Mouse (Mus musculus) midbrain, embryonic 16.5 days (tissue): ENCODE measurements around the gene Proz. TPM values are rescaled to one million over a fixed set of nuclear protein-coding genes. Genes with fewer than 3 reads are reported as not detected.
A peak's percentile ranks its signal among the peaks of the same experiment; 100 is the strongest.

Experiments used
- ATAC-seq: fragments of 200-750 bp; cut with Nextera tagmentation; 2 replicates; pipeline ENCODE4 v1.8.0; 2017; ENCODE audit warnings: moderate TSS enrichment
- H3K27ac ChIP-seq: fragments of 300-500 bp; sonication (generic); 2 replicates; pipeline ENCODE4 v1.5.1; 2014; ENCODE audit warnings: mild to moderate bottlenecking, low read length, mixed read lengths
- H3K27me3 ChIP-seq: fragments of 300-500 bp; sonication (generic); 2 replicates; pipeline ENCODE4 v1.6.1; 2014; ENCODE audit warnings: low read depth, low read length, mixed read lengths; ENCODE audit not compliant: control insufficient read depth, insufficient read depth
- H3K36me3 ChIP-seq: fragments of 300-500 bp; sonication (generic); 2 replicates; pipeline ENCODE4 v1.6.1; 2014; ENCODE audit warnings: mild to moderate bottlenecking, low read length, moderate library complexity, mixed read lengths; ENCODE audit not compliant: control insufficient read depth, insufficient read depth
- H3K4me1 ChIP-seq: fragments of 300-500 bp; sonication (generic); 2 replicates; pipeline ENCODE4 v1.6.1; 2014; ENCODE audit warnings: mild to moderate bottlenecking, low read length, mixed read lengths; ENCODE audit not compliant: control insufficient read depth, insufficient read depth
- H3K4me2 ChIP-seq: fragments of 300-500 bp; sonication (generic); 2 replicates; pipeline ENCODE4 v1.6.1; 2014; ENCODE audit warnings: mild to moderate bottlenecking, low read length, mixed read lengths
- H3K4me3 ChIP-seq: fragments of 300-500 bp; sonication (generic); 2 replicates; pipeline ENCODE4 v1.5.1; 2014; ENCODE audit warnings: low read depth, mild to moderate bottlenecking, low read length, moderate library complexity, mixed read lengths
- H3K9ac ChIP-seq: fragments of 300-500 bp; sonication (generic); 2 replicates; pipeline ENCODE4 v1.6.1; 2014; ENCODE audit warnings: low read depth, low read length, mixed read lengths
- H3K9me3 ChIP-seq: fragments of 300-500 bp; sonication (generic); replicated peaks from 2 replicates; pipeline ENCODE4 v1.6.1; 2014; ENCODE audit warnings: mild to moderate bottlenecking, low read length, mixed read lengths; ENCODE audit not compliant: control insufficient read depth, poor library complexity, severe bottlenecking
- WGBS: fragments of 180-500 bp; shearing (Covaris S2); extraction: QIAGEN DNeasy Blood & Tissue Kit; methylation state at CpG from one replicate; pipeline ENCODE4 v1.1.7; 2014; 5-methylcytosine and 5-hydroxymethylcytosine counted together
- polyA plus RNA-seq: library from polyadenylated mRNA; unstranded; fragments of >200 nt; fragmentation: Nextera tagmentation; extraction: Ambion mirVana; gene quantifications from 2 replicates; pipeline ENCODE4 v1.2.1, GENCODE M21; 2015

Gene Proz
- 1.2 and 2.0 TPM in 2 replicates for polyA plus RNA-seq

DNA sequence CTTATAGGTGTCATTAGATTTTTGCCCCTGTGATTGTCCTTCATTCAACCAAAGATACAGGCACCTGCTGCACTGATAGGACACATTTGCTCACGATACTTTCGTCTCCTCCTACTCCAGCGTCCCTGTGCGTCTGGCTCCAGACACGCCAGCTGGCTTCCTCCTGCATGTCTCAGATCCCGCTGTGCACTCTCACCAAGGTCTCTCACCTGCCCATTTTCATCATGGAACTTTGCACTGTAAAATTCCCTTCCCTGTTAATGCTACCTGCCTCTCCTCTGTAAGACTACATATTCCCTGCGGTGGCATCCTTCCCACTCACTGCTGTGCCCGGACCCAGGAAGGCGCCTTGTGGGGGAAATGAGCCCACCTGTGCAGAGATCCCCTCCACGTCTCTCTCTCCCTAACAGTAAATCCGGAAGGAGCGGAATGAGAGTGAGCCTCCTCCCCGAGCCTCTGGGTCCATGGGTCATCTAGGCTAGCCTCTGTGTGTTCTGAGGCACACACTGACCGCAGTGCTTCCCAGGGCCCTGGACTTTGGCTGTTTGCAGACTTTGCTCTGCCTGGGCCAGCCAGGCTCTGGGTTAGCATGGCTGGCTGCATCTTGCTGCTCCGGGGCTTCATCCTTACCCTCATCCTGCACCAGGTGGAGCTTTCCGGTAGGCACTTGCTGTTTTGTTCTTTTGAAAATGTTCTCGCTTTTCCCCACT is at the start of gene Proz:
Gene Proz (plus strand): TSS at position 474 of the 710 bp plus-strand sequence.
- no peak within 1 kb of the TSS for H3K27ac ChIP-seq
- 83% methylated on average over 17 of the region's 17 CpGs for WGBS
- H3K4me2 ChIP-seq, result no peak within 1 kb of the TSS
- H3K9ac ChIP-seq, result no peak within 1 kb of the TSS
- ATAC-seq, result no peak
- no peak within 1 kb of the TSS for H3K4me3 ChIP-seq
- no peaks in the 10 kb centered on the region for H3K36me3 ChIP-seq
- no peaks in the 10 kb centered on the region for H3K4me1 ChIP-seq
- no peaks in the 10 kb centered on the region for H3K27me3 ChIP-seq
- H3K9me3 ChIP-seq, result no peaks in the 10 kb centered on the region

DNA sequence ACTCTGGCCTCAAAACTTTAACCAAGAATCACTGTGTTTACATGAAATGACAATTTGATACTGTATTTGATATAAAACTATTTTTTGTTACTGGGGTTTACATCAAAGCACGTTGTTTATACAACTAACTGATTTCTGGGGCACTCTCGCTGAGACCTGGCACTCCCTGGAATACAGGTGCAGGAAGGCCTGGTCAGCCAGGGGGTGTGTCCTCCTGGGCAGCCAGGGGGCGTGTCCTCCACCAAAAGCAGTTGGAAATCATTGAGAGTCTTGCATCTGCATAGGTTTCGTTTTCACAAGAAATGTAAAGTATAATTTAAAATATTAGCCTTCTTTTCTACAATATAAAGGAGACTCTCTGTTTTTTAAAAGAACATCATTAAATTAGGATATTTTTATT is 41.2 kb upstream of the Proz start:
- Histone ChIP-seq H3K27ac (no peak overlapping the region), H3K9ac (no peak overlapping the region), H3K27me3 (no peaks in the 10 kb centered on the region), H3K4me2 (no peak overlapping the region), H3K4me3 (no peak overlapping the region), H3K4me1 (no peaks in the 10 kb centered on the region), H3K36me3 (peaks cover 42% of the 10 kb centered on the region), H3K9me3 (no peaks in the 10 kb centered on the region)
- WGBS, result 72% methylated on average over 4 of the region's 4 CpGs
- ATAC-seq, result no peak

DNA sequence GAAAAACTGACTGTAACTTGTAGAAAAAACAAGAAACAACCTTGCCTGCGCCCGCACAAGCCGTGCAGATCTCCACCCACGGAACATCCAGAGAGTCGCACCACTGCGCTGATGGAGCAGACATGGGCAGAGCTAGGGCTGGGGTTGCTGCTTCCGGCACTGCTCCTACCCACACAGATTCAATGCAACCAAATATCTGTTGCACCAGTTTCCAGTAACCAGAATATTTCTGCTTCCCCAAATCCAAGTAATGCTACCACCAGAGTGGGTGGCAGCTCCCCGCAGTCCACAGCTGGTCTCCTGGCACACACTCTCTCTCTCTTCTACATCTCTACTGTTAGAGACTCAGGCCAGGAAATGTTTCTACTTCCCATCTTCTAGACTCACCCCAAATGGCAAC is 38.9 kb upstream of the Proz start:
- H3K4me2 ChIP-seq, result no peak overlapping the region
- no peak overlapping the region for H3K27ac ChIP-seq
- H3K4me3 ChIP-seq, result no peak overlapping the region
- H3K9ac ChIP-seq, result no peak overlapping the region
- no peak for ATAC-seq
- WGBS, result 98% methylated on average over 8 of the region's 8 CpGs
- peaks cover 26% of the 10 kb centered on the region for H3K36me3 ChIP-seq
- H3K4me1 ChIP-seq, result no peaks in the 10 kb centered on the region
- H3K27me3 ChIP-seq, result no peaks in the 10 kb centered on the region
- no peaks in the 10 kb centered on the region for H3K9me3 ChIP-seq

DNA sequence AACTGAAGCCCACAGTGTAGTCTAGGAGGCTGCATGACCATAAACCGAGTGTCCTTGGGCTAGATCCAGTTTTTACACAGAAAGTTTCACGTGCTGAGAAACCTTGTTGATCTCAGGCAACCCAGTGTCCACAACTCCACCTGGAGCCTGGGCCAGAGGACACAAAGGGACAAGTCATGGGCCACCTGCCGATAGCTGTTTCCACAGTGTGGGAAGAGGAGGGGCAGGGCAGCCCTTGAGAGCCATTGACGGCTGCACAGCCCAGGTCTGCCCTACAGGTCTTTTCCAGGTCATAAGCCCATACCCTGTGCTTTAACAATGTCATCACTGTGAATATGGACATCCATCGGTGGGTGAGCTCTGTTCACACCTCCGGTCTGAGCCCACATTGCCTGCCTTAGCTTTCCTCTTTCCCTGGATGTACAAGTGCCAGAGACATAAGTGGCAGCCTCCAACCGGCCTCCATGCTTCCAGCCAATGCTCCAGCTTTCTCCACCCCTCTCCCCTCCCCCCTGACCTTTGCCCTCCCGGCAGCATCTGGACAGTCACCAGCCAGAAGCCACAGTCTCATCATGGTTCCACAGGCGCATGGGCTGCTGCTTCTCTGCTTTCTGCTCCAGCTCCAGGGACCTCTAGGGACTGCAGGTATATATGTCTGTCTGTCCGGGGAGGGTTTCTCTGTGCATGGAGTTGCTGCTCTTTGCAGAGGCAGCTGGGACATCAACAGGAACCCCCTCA is 35.1 kb upstream of the Proz start, which contains the start of gene F7:
Gene F7 (plus strand): TSS at position 548 of the 738 bp plus-strand sequence.
- ATAC-seq, result 0 out of 2 replicates have a peak, but pooled peaks have one; percentile 51
- Histone ChIP-seq H3K36me3 (peaks cover 2% of the 10 kb centered on the region; the same call in 1 of the 2 replicates), H3K27ac (no peak within 1 kb of the TSS), H3K9ac (no peak within 1 kb of the TSS), H3K4me1 (no peaks in the 10 kb centered on the region), H3K4me3 (no peak within 1 kb of the TSS), H3K9me3 (no peaks in the 10 kb centered on the region), H3K27me3 (no peaks in the 10 kb centered on the region), H3K4me2 (no peak within 1 kb of the TSS)
- WGBS, result 68% methylated on average over 10 of the region's 10 CpGs

DNA sequence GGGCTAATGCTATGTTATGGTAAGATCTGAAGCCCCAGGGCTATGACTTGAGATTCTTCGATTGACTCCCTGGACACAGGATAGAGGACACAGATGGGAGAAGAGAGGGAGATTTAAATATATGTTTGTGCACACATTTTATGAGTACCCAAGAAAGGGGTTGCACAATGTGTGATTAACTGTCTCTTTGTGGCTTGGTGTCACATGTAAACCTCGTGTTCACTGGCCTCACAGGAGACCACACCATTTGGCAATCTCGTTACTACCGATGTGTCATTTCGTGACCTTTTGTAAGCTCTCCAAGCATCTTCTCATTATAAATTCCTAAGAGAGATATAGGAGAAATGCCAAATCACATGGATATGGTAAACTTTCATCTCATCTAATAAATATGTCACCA is 33.1 kb upstream of the Proz start:
- H3K27ac ChIP-seq, result no peak overlapping the region
- H3K9ac ChIP-seq, result no peak overlapping the region
- 93% methylated on average over 5 of the region's 5 CpGs for WGBS
- no peaks in the 10 kb centered on the region; the same call in 1 of the 2 replicates for H3K36me3 ChIP-seq
- no peaks in the 10 kb centered on the region for H3K4me1 ChIP-seq
- ATAC-seq, result no peak
- no peaks in the 10 kb centered on the region for H3K27me3 ChIP-seq
- no peak overlapping the region for H3K4me2 ChIP-seq
- H3K4me3 ChIP-seq, result no peak overlapping the region
- no peaks in the 10 kb centered on the region for H3K9me3 ChIP-seq

DNA sequence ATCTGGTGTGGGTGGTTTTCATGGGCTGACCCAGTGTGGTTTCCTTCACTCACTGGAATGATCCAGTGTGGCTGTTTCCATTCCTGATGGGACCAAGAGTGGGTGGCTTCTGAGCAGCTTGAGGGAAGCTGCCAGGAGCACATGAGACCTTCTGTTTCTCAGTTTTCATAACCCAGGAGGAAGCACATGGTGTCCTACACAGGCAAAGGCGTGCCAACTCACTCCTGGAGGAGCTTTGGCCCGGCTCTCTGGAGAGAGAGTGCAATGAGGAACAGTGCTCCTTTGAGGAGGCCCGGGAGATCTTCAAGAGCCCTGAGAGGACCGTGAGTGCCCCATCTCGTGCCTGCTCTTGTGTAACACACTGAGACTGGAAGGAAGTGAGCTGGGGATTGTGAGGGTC is 32.2 kb upstream of the Proz start:
- WGBS, result 76% methylated on average over 5 of the region's 5 CpGs
- no peaks in the 10 kb centered on the region for H3K4me1 ChIP-seq

DNA sequence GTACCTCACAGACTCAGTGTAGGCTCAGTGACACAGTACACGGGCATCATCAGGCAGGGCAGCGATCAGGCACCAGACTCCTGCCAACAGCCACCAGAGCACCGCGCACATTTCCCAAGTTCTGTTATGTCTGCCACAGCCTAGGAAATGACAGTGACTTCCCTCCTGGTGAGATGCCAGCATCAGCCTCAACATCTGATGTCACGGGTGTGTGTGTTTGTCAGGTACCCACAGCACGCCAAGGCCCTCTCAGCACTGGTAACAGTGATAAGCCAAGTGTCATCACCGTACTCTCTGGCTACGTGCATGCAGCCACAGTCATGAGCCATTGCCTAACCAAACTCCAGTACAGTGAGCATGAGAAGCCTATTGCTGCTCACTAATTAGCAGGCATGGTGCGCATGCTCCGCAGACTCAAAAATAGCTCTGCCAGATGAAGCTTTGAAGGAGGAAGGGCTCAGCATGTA is 24.3 kb upstream of the Proz start:
- H3K9ac ChIP-seq, result no peak overlapping the region
- no peaks in the 10 kb centered on the region for H3K9me3 ChIP-seq
- H3K4me2 ChIP-seq, result no peak overlapping the region
- no peaks in the 10 kb centered on the region for H3K4me1 ChIP-seq
- no peaks in the 10 kb centered on the region for H3K36me3 ChIP-seq
- no peak for ATAC-seq
- H3K4me3 ChIP-seq, result no peak overlapping the region
- H3K27ac ChIP-seq, result no peak overlapping the region
- no peaks in the 10 kb centered on the region for H3K27me3 ChIP-seq
- WGBS, result 89% methylated on average over 10 of the region's 10 CpGs

More for the DNA sequence above, 32.2 kb upstream of the Proz start:
- Histone ChIP-seq H3K36me3 (no peaks in the 10 kb centered on the region; the same call in 1 of the 2 replicates), H3K4me3 (no peak overlapping the region), H3K9me3 (no peaks in the 10 kb centered on the region), H3K4me2 (no peak overlapping the region), H3K9ac (no peak overlapping the region), H3K27ac (no peak overlapping the region), H3K27me3 (no peaks in the 10 kb centered on the region)
- ATAC-seq, result no peak

DNA sequence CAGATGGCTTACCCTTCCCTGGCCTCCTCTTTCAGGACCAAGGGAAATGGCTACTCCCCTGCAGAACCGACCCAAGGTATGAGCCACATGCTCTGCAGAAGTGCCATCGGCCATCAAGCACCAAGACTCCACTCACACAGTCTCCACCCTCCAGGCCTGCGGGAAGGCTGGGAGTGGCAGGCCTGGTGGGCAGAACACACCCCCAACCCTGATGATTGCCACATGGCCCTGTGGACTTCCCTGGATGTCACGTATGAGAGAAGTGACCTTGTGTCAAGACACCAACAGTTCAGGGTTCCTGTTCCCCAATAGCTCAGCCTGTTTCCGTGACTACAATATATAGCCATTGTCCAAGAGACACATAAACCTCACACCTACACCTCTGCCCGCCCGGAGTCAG is 23.7 kb upstream of the Proz start, which contains the start of gene F10:
Gene F10 (plus strand): TSS at position 294 of the 400 bp plus-strand sequence.
- Histone ChIP-seq H3K27me3 (no peaks in the 10 kb centered on the region), H3K4me1 (no peaks in the 10 kb centered on the region), H3K27ac (no peak within 1 kb of the TSS), H3K36me3 (no peaks in the 10 kb centered on the region), H3K4me2 (no peak within 1 kb of the TSS), H3K9ac (no peak within 1 kb of the TSS), H3K4me3 (no peak within 1 kb of the TSS), H3K9me3 (no peaks in the 10 kb centered on the region)
- ATAC-seq, result no peak
- 85% methylated on average over 7 of the region's 7 CpGs for WGBS

DNA sequence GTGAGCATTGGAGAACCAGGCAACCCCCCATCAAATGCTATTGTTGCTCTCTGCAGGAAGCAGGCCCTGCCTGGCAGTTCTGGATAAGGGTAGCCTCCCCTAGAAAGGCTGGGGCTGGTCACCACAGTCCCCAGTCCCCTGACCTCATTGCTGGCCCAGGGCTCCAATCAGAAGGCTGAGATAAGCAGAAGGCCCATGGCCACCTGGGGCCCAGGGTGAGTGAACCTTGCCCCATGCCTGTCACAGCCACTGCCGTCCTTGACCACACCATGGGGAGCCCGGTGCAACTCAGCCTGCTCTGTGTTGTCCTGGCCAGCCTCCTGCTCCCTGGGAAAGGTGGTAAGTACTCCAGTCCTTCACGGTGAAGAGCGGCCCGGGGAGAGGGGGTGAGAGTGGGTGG is 23.1 kb upstream of the Proz start:
- no peak overlapping the region for H3K4me2 ChIP-seq
- no peaks in the 10 kb centered on the region for H3K27me3 ChIP-seq
- no peak overlapping the region for H3K4me3 ChIP-seq
- H3K27ac ChIP-seq, result no peak overlapping the region
- H3K9ac ChIP-seq, result no peak overlapping the region
- no peak for ATAC-seq
- 42% methylated on average over 5 of the region's 5 CpGs for WGBS
- H3K4me1 ChIP-seq, result no peaks in the 10 kb centered on the region
- H3K9me3 ChIP-seq, result no peaks in the 10 kb centered on the region
- no peaks in the 10 kb centered on the region for H3K36me3 ChIP-seq
